Mouse (Mus musculus): ENCODE data around the gene Smarcd3.
A peak's percentile ranks its signal among the peaks of the same experiment; 100 is the strongest.

Smarcd3 gene

DNA sequence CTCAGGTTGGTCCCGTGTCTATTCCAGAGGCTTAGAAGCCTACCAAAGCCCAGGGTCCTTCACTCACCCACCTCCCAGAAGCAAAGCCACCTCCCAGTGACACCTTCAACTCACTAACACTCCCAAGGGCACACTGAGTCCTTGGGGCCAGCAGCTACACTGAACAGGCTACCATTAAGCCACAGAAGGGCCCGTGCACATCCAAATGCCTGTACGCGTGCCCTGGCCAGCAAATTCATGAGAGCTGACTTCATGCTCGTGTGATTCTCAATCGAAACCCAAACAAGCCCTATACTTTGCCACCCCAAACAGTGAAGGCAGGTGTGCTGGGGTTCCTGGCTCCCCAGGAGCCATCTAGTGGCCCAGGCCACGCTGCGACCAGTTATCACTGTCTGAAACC lies 3.6 kb downstream of the Smarcd3 start:
- peak in 1 of 2 experiments; percentile 31 for DNase-seq (ENCODE audit: low spot score in 2 of 2)

DNA sequence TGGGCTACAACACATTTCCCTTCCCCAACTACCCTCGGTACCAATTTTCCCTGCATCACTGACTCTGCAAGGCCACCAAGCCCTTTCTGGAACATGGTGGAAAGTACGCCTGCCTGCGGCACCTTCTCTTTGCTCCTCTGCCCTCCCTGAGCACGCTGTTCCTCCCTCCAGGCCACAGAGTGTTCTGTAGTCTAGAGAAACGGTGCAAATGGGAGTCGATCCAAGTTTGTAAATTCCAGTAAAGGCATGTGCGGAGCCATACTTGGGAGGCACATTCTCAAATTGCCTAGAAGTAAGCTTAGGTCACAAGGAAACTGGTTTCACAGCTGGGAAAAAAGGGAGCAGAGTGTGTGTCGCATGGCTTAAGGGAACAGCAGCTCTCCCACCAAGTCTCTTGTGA lies 4.1 kb downstream of the Smarcd3 start:
- no peak for DNase-seq (ENCODE audit: low spot score in 2 of 2)

DNA sequence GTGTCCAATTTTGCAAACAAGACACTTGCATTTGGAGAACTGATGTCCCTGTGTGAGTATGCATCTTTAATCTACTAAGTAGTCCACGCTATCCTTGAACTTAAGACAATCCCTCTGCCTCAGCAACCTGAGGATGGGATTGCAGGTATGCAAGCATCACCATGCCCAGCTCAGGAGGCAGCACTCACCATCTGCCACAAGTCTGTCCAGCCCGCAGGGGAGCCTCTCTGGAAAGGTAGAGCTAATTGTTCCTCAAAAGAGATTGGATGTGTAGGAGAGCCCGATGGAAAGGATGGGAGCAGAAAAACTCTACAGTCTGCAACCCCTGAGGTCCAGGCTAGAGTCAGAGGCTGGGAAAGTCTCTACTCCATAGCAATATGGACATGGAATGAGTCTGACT lies 5.3 kb downstream of the Smarcd3 start:
- no peak for DNase-seq (ENCODE audit: low spot score in 2 of 2)

DNA sequence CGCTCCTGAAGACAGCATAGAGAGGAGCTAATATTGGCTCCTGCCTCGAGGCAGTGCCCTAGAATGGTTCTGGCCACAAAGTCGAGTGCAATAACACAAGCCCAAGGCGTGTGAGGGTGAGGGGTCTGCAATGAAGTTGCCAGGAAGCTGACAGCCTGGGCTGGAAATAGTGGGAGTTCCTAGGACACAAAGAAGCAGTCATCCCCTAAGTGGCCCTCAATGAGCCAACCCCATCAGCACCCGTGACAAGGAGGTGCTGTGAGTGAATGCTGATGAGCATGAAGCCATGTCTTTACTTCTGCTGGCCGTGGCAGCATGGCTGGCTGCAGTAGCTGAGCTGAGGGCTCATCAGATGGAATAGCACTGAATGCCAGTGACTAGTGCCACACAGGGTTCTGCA lies 9.1 kb downstream of the Smarcd3 start:
- peak in 1 of 2 experiments; percentile 41 for DNase-seq (ENCODE audit: low spot score in 2 of 2)

DNA sequence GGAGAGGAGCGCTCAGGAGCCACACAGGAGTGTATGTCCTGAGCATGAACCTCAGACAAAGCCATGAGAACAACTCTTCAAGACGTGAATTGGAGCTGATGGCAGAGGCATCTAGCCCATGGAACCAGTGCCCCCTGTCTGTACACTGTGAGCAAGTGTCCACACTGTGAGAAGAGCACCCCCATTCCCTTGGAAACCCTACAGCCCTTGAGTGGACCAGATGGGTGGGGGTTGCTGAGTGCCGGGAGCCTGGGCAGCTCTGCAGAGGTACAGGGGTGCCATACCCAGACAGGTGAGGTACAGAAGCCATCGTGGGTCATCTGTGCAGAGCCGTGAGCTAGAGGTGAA lies 11.9 kb downstream of the Smarcd3 start:
- DNase-seq (ENCODE audit: low spot score in 2 of 2) = no peak

DNA sequence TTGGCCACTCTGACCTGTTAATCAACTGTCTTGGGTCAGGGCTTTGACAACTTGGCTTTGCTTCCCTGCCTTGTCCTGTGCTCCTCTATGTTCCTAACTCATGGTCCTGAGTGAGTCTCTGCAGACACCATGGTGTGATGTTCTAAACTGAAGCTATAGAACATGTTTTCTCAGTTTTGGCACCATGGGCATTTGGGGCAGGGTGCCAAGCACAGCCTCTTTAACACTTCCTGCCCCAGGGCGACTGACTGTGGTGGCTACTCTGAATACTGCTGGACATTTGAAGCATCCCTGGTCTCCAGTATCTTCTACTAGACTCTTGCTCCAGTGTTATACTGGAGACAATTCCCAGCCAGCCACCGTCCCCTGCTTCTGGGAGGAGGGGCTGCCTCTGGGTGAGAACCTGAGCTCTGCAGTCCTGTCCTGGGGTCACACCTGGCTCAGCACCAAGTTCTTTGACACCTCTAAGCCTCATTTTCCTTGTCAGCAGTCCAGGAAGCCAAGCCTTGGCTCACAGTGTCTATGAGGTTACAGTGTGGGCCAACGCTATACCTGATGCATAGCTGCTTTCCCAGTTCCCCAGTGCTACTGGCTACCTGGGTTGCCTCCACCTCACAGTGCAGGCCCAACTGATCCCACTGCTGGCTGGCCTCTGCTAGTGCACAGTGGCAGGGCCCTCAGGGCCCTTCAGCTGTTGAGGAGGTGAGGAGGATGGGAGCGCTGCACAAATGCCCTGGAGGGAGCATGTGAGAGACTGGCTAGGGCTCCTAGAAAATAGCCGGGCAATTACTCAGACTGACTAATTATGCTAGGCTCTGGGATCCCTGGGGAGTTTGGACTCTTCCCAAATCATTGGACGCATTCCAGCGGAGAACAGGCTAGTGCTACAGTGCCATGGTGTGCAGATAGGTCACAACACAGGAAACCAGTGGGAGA lies 12.6 kb downstream of the Smarcd3 start:
- DNase-seq (ENCODE audit: low spot score in 2 of 2) = peak; percentile 83 to 84

DNA sequence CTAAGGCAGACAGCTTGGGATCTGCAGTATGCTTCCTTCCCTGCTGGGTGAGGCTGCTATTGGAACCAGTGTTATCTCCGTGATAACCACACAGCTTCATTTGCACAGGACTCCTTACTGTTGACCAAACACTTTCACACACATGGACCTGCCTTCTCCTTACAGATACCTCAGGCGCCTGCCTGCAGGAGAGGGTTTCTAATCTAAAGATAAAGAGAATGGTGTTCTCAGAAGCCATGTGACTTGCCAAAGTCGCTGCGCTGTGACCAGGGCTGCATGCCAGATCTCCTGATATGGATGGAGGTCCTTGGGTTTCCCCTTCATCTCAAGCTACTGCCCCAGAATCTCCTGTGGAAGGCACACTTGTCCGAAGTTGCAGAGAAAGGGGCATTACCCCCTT lies 14.8 kb downstream of the Smarcd3 start:
- DNase-seq (ENCODE audit: low spot score in 2 of 2) = no peak

DNA sequence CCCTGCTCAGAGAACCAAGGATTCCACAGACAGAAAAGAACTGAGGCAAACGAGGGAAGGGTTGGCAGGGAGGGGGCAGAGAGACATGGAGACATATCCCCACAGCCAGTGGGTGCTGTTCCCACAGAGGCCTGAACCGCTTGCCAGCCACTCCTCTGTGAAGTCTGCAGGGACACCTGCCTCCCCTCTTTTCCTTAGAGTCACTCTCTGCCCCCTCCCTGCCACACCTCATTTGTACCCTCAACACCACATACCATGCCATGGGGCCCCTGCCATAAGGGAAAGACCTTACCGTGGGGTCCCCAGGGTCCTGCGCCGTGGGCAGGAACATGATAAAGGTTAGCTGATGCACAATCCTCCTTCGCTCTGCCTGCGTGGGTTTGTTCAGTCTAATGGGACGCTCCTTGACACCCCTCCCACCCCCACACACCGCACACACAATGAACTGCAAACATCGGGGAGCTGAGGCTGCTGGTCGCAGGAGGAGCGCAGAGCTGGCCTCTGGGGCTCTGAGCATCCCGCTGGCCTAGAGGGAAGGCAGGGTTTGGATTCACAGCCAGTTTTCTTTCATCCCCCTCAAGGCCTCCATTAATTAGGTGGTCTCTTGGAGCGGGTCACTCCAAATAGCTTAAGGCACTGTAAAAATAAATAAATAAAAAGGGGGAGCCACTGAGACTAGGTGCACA lies 18.1 kb downstream of the Smarcd3 start:
- DNase-seq (ENCODE audit: low spot score in 2 of 2) = no peak

DNA sequence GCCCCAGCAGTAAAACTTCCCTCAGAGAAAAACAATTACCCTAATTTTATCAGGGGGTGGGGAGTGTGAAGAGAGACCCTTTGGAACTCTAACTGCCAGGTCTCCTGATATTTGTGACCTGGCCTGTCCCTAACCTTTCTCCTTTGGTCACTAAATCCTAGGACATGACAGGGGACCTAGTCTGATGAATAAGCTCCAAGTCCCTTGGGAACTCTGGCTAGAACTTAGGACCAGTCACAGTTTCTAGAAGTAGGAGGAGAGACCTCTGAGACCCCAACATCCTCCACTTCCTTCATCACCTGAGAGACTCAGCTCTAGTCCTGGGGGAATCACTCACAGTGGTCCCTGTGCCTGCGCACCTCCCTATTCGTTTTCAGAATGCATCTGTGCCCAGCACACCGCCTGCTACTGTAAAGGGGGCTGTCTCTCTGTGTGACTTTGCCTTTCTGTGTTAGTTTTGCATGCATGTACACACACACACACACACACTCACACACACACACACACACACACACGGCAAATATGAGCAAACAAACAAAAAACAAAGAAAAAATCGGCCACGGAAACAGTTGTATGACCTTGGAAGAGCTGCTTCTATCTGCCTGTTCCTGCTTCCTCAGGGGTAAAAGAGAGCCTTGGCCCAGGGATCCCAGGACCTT lies 18.8 kb downstream of the Smarcd3 start:
- DNase-seq (ENCODE audit: low spot score in 2 of 2) = no peak

DNA sequence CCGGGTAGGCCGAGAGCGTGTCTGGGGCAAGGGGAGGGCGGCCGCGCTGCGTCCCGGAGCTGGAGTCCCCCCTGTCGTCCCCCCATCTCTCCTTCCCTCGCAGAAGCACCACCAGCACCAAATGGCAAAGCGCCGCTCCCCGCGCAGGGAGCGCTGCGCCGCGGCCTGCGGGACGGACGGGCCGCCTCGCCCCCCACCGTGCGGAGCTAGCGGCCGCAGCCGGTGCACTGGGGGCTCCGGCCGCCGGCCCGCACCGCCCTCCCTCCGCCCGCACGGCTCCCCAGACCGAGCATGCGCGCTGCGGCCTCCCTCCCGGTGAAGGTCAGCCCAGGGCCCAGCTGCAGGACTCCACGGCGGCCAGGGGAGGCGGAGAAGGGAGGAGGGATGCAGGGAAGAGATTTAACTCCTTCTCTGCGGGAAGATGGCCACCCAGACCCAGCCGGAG lies 19.5 kb downstream of the Smarcd3 start:
- peak; percentile 87 to 89 for DNase-seq (ENCODE audit: low spot score in 2 of 2)

DNA sequence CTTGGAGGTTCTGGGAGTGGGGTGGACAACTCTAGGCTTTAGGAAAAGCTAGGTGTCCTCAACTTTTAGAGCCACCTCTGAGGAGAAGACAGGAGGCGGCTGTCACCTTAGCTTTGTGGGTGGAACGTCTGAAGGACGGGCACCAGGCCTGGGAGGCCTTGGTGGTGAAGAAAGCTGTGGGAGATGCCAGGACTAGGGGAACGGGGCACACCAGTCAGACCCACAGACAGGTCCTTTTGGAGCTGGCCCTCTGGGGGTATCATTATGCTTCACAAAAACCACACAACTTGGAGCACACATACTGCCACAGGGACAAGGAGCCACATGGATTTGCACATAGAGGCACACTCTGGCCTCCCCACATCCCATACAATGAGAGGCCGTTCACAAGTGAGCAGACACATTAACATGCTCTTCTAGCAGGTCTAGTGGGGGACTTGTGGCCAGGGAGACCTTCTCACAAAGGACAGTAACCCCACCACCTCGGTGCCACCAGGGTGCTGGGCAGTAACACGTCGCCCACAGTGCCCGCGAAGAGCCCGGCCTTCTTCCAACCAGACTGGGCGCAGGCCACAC lies 20.0 kb downstream of the Smarcd3 start:
- peak in 1 of 2 experiments; percentile 30 for DNase-seq (ENCODE audit: low spot score in 2 of 2)

DNA sequence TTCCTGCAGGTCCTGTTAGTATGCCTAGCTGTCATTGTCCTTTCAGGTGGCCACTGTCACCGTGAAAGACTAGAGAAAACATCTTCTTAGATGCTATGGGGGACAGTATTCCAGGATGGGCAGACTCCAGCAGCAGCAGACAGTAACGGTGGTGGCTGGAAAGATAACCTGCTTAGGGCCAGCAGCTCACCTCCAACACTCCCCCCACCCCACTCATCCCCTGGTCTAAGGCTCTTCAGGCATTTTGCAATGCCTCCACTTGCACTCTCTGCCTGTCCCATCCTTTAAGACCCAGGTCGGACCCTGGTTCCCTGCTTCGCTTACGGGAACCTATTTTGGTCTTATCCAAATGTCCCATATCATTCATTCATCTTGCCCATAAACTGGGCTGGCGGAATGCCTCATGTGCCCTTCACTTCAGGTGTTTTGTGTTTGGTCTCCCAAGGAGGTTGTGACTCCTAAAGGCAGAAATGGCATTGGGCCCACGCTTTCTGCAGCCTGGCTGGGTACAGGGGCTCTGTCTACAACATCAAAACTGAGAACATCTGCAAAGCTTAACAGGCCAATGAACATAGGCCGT lies 20.7 kb downstream of the Smarcd3 start:
- DNase-seq (ENCODE audit: low spot score in 2 of 2) = no peak

DNA sequence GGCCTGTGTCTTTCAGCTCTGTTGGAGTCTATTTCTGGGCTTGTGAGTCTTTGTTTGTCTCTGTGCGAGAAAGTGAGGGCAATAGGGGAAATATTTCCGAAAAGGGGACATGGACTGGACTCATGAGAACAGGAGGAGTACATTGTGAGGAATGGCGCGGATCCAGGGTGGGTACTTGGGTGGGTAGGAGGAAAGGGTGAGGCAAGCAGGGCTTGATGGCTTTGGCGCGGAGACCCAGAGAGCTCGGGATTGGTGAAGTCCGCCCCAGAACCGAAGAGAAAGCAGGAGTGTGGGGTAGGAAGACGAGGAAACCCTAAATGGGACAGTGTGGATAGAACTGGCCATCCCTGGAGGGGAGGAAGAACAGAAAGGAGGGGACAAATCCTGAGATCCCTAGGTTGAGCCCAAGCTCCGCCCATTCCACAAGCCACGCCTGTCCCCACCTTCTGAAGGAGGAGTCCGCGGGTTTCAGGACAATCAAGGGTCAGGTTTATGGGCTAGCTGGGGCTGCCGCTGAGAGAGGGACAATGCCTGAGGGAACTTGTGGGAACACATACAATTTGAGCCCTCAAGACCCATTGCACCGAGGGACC lies 21.4 kb downstream of the Smarcd3 start:
- peak; percentile 60 to 71 for DNase-seq (ENCODE audit: low spot score in 2 of 2)

DNA sequence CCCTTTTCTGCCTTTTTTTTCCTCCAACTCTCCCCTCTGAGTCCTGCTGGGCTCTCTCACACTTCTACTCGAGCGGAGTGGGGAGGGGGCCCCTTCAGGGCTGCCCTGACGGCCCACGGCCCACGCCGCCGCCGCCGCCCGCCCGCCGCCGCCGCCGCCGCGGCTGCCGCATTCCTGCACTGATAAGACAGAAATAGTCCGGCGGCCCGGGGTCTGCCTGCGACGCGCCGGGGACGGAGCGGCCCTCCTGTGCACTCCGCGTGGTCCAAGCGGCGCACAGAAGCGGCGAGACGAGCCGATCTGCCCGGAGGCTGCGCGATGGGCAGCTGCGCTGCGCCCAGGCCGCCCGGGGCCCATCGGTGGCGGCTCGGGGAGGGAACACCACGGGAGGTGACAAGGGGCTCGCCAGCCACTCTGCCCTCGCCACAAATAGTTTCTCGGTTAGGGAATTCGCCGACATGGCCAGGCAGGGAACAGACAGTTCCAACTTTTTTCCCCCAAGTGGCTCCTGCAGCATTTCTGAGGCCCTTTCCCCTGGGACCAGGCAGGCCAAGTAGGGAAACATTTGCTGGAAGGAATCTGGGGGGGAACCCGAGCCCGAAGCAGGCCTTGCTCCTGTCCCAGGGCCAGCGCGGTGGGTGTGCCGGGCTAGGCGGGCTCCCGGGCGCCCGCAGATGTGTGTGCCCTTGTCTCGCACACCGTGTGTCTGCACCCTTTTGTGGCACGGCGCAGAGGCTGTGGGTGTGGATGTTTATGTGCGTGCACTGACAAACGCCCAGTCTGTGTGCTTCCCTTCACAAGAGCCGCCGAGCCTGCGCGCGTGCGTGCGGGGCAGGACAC lies 22.1 kb downstream of the Smarcd3 start:
- peak; percentile 80 to 82 for DNase-seq (ENCODE audit: low spot score in 2 of 2)

DNA sequence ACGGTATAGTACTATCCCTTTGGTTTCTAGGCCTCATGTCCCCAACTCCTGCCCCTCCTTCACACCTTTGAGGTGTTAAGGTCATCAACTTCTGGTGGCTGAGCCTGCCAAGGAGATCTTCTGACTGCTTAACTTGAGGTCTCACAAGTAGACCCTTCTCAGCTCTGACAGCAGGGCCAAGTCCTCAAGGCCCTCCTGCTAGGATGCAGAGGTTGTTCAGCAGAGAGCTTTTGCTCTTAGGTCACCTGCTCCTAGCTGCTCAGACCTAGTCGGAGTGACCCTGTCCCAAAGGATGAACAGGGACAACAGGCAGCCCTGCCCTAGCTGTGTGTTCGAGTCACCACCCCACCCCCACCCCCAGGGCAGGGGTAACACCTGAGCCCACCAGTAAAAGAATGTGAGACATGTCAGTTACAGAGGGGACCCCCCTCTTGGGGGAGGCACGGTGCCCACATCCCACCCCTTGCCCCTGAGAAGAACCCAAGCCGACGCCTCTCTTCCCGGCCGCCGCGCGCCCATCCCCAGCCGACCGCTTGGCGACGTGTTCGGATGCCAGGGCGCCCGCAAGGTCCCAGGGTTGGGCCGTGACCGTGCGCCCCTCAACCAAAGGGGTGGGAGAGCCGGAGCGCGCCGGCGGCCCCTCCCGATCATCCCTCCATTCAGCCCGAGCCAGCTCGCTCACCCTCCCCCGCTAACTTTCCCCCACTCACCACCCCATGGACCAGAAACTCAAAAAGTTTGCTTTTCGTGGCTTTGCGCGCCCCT lies 23.0 kb downstream of the Smarcd3 start:
- peak in 1 of 2 experiments; percentile 49 for DNase-seq (ENCODE audit: low spot score in 2 of 2)

DNA sequence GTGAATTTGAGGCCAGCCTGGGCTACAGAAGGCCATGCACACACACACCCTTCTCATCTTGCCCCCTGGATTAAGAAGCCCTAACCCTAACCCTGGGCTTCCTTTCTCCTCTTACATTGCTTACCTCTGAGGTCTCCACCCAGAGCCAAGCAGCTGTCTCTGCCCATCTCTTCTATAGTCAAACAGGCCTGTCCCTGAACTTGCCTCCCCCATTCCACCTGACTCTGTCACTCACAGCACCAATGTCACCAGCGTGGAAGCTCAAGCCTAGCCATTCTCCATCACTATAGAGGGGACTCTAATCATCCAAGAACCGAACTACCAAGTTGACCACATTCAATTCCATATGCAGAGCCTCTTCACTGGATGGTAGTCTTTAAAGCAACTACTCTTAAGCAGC lies 24.0 kb downstream of the Smarcd3 start:
- no peak for DNase-seq (ENCODE audit: low spot score in 2 of 2)

DNA sequence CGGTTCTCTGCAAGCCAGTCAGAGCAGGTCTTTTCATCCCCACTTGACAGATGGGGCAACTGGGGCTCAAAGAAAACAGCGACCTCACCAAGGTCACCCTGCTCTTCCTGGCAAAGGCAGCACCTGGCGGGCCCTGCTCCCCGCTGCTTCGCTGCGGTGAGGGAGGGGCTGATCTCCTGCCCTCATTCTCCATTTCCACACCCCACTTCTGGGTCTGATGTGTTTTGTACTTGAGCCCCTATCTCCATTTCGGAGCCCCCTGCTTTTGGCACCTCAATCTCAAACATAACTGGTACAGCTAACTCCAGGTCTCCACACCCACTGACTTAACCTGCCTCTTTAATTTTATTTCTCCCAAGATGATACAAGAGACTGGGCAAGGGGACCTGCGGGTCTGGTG lies 25.1 kb downstream of the Smarcd3 start:
- DNase-seq (ENCODE audit: low spot score in 2 of 2) = no peak

DNA sequence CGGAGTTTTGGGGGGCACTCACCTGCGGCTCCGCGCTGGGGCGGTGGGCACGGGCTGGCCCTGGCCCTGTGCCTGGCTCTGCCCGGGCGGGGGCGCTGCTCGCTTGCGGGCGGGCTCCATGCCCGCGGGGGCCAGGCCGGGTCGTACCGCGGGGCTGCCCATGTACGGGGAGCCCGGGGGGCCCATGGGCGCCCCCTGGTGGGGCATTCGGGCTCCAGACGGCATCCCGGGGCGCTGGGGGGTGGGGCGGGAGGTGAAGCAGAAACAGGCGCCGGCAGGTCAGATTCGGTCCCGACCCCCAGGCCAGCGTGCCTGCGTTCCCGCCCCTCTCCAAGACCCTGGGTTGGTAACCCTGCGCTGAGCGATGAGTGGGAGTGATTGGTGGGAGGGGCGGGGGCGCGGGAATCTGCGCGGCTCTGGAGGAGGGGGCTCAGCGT lies 25.6 kb downstream of the Smarcd3 start:
- DNase-seq (ENCODE audit: low spot score in 2 of 2) = peak; percentile 75 to 77

DNA sequence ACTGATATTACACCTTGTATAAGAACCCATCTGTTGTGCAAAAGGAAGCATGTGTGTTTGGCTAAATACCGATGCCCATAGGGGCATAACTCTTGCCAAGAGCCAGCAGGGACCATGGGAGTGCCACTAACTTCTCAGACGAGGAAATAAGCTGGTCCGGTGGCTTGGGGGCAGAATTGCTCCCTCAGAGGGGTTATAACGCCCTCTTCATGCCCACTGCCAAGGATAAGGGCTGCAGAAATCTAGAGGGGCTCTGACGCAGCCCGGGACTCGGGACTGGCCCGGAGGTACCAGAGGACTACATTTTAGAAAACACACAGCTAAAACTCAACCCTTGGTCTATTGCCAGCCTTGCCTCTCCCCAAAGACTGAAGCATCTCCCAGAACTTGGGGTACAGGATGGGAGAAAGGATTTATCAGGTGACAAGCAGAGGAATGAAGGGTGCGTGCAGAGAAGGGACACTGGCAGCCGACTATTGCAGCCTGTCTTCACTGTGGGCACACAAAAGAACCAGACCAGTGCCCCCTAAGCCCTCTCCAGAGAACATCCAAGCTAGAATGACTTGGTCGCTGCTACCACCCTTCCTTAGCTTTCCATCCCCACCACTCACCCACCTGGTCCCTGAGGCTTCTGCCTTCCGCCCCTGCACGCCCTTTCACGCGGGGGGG lies 26.2 kb downstream of the Smarcd3 start:
- peak in 1 of 2 experiments; percentile 50 for DNase-seq (ENCODE audit: low spot score in 2 of 2)

Data from right cerebral cortex, postnatal 10 days (tissue).